Mouse (Mus musculus) stomach, postnatal 0 days (tissue): ENCODE measurements around the gene Gpr142.

Source experiments
- CTCF ChIP-seq: IDR thresholded peaks from 2 replicates; pipeline ENCODE4 v1.5.1; 2016; ENCODE audit warnings: antibody characterized with exemption, low read depth, mild to moderate bottlenecking, moderate library complexity
- EP300 ChIP-seq: optimal IDR thresholded peaks from 2 replicates; pipeline ENCODE3; 2016; ENCODE audit warnings: antibody characterized with exemption

DNA sequence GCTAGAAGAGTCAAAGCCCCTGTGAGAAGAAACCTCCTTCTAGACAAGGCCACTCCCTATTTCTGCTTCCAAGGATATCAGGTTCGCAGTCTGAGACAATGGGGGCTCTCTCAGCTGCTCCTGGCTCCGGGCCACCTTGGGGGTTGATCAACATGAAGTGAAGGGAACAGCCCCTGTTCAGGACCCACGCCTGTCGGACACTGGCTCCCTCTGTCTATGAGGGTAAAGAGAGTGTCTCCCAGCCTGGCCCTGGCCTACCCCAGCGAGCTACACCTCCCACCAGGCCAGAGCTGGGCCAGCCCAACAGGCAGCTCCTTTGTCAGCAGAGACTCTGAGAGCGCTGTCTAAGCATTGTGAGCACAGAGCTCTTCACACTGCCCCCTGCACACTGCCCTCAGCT, 28.8 kb upstream of the Gpr142 start:
- TF ChIP-seq CTCF (no peak), EP300 (no peak)
